Mouse (Mus musculus) neural tube, embryonic 14.5 days (tissue): ENCODE results near the gene Thada. TPM values are rescaled to one million over a fixed set of nuclear protein-coding genes. Genes with fewer than 3 reads are reported as not detected.

Experiments used
- ATAC-seq: fragments of 200-750 bp; cut with Nextera tagmentation; 2 replicates; pipeline ENCODE4 v1.8.0; 2017; ENCODE audit warnings: low read depth, mild to moderate bottlenecking, moderate TSS enrichment, moderate library complexity
- H3K27ac ChIP-seq: fragments of 300-500 bp; sonication (generic); 2 replicates; pipeline ENCODE4 v1.5.1; 2014; ENCODE audit warnings: low read depth, mild to moderate bottlenecking, control low read depth, low read length, moderate library complexity, mixed read lengths
- H3K27me3 ChIP-seq: fragments of 300-500 bp; sonication (generic); 2 replicates; pipeline ENCODE4 v1.6.1; 2014; ENCODE audit warnings: low read length; ENCODE audit not compliant: control insufficient read depth, insufficient read depth
- H3K36me3 ChIP-seq: fragments of 300-500 bp; sonication (generic); 2 replicates; pipeline ENCODE4 v1.6.1; 2014; ENCODE audit warnings: low read length, mixed read lengths; ENCODE audit not compliant: control insufficient read depth, insufficient read depth
- H3K4me1 ChIP-seq: fragments of 300-500 bp; sonication (generic); 2 replicates; pipeline ENCODE4 v1.6.1; 2014; ENCODE audit warnings: low read length; ENCODE audit not compliant: control insufficient read depth, insufficient read depth
- H3K4me2 ChIP-seq: fragments of 300-500 bp; sonication (generic); 2 replicates; pipeline ENCODE4 v1.6.1; 2014; ENCODE audit warnings: mild to moderate bottlenecking, low read depth, low read length, control low read depth
- H3K4me3 ChIP-seq: fragments of 300-500 bp; sonication (generic); 2 replicates; pipeline ENCODE4 v1.5.1; 2014; ENCODE audit warnings: low read depth, low read length, control low read depth, mixed read lengths
- H3K9ac ChIP-seq: fragments of 300-500 bp; sonication (generic); replicated peaks from 2 replicates; pipeline ENCODE4 v1.6.1; 2014; ENCODE audit warnings: low read depth, mild to moderate bottlenecking, control low read depth, low read length, mixed read lengths
- H3K9me3 ChIP-seq: fragments of 300-500 bp; sonication (generic); 2 replicates; pipeline ENCODE4 v1.6.1; 2016; ENCODE audit warnings: low read length; ENCODE audit not compliant: control insufficient read depth
- WGBS: fragments of 180-500 bp; shearing (Covaris S2); extraction: QIAGEN DNeasy Blood & Tissue Kit; methylation state at CpG from one replicate; pipeline ENCODE4 v1.1.7; 2014; 5-methylcytosine and 5-hydroxymethylcytosine counted together
- polyA plus RNA-seq: library from polyadenylated mRNA; unstranded; fragments of >200 nt; fragmentation: Nextera tagmentation; extraction: Ambion mirVana; gene quantifications from 2 replicates; pipeline ENCODE4 v1.2.1, GENCODE M21; 2014

Gene Thada
- polyA plus RNA-seq, 1 experiment from 2014 or later = 12.8 TPM

- Histone ChIP-seq H3K9ac (no peak overlapping the region), H3K36me3 (no peaks in the 10 kb centered on the region; the same call in 1 of the 2 replicates), H3K4me2 (no peak overlapping the region), H3K9me3 (no peaks in the 10 kb centered on the region), H3K27ac (peak overlapping the region; percentile 40; the same call in 1 of the 2 replicates), H3K27me3 (no peaks in the 10 kb centered on the region), H3K4me3 (no peak overlapping the region), H3K4me1 (peaks cover 7% of the 10 kb centered on the region; the same call in 1 of the 2 replicates)
- peak; percentile 68; the same call in 1 of the 2 replicates for ATAC-seq
- WGBS = 25% methylated on average over 3 of the region's 3 CpGs
These were observed 114.7 kb downstream of the Thada start for GRCm38 (mm10) chr17:84351276-84351675.

GRCm38 (mm10) chr17:84348865-84349264 is 117.1 kb downstream of the Thada start:
- no peaks in the 10 kb centered on the region for H3K9me3 ChIP-seq
- ATAC-seq = no peak
- 91% methylated on average over 3 of the region's 3 CpGs for WGBS
- H3K4me2 ChIP-seq = no peak overlapping the region
- H3K27ac ChIP-seq = no peak overlapping the region
- no peaks in the 10 kb centered on the region; the same call in 1 of the 2 replicates for H3K36me3 ChIP-seq
- H3K4me1 ChIP-seq = peaks cover 7% of the 10 kb centered on the region; the same call in 1 of the 2 replicates
- H3K27me3 ChIP-seq = no peaks in the 10 kb centered on the region
- no peak overlapping the region for H3K9ac ChIP-seq
- no peak overlapping the region for H3K4me3 ChIP-seq

- H3K36me3 ChIP-seq = no peaks in the 10 kb centered on the region; the same call in 1 of the 2 replicates
- H3K27ac ChIP-seq = no peak overlapping the region
- no peaks in the 10 kb centered on the region for H3K4me1 ChIP-seq
- 27% methylated on average over 6 of the region's 6 CpGs for WGBS
- no peaks in the 10 kb centered on the region for H3K9me3 ChIP-seq
- no peaks in the 10 kb centered on the region for H3K27me3 ChIP-seq
- no peak overlapping the region for H3K9ac ChIP-seq
- no peak overlapping the region for H3K4me2 ChIP-seq
- no peak for ATAC-seq
- H3K4me3 ChIP-seq = no peak overlapping the region
These were observed 123.6 kb downstream of the Thada start for GRCm38 (mm10) chr17:84342299-84342817.

- H3K27me3 ChIP-seq = no peaks in the 10 kb centered on the region
- no peak overlapping the region for H3K27ac ChIP-seq
- no peak for ATAC-seq
- H3K36me3 ChIP-seq = no peaks in the 10 kb centered on the region; the same call in 1 of the 2 replicates
- no peak overlapping the region for H3K4me3 ChIP-seq
- WGBS = 72% methylated on average over 2 of the region's 2 CpGs
- no peak overlapping the region for H3K9ac ChIP-seq
- H3K4me2 ChIP-seq = no peak overlapping the region
- H3K4me1 ChIP-seq = no peaks in the 10 kb centered on the region
- no peaks in the 10 kb centered on the region for H3K9me3 ChIP-seq
These were observed 124.3 kb downstream of the Thada start for GRCm38 (mm10) chr17:84341686-84342085.

- Histone ChIP-seq H3K9ac (no peak overlapping the region), H3K36me3 (no peaks in the 10 kb centered on the region), H3K27me3 (no peaks in the 10 kb centered on the region), H3K4me3 (no peak overlapping the region), H3K27ac (no peak overlapping the region), H3K9me3 (no peaks in the 10 kb centered on the region), H3K4me1 (no peaks in the 10 kb centered on the region), H3K4me2 (no peak overlapping the region)
- 98% methylated on average over 3 of the region's 3 CpGs for WGBS
- ATAC-seq = no peak
These were observed 125.4 kb downstream of the Thada start for GRCm38 (mm10) chr17:84340574-84340973.

GRCm38 (mm10) chr17:84335996-84336395 is 130.0 kb downstream of the Thada start:
- Histone ChIP-seq H3K4me2 (no peak overlapping the region), H3K27me3 (no peaks in the 10 kb centered on the region), H3K36me3 (no peaks in the 10 kb centered on the region), H3K9ac (no peak overlapping the region), H3K9me3 (no peaks in the 10 kb centered on the region), H3K27ac (no peak overlapping the region), H3K4me3 (no peak overlapping the region), H3K4me1 (no peaks in the 10 kb centered on the region)
- ATAC-seq = no peak
- 78% methylated on average over 1 of the region's 1 CpGs for WGBS

GRCm38 (mm10) chr17:84335076-84335475 is 130.9 kb downstream of the Thada start:
- no peak overlapping the region for H3K27ac ChIP-seq
- no peaks in the 10 kb centered on the region for H3K4me1 ChIP-seq
- no peak for ATAC-seq
- 81% methylated on average over 3 of the region's 3 CpGs for WGBS
- no peak overlapping the region for H3K4me3 ChIP-seq
- no peaks in the 10 kb centered on the region for H3K9me3 ChIP-seq
- H3K27me3 ChIP-seq = no peaks in the 10 kb centered on the region
- no peak overlapping the region for H3K9ac ChIP-seq
- H3K4me2 ChIP-seq = no peak overlapping the region
- H3K36me3 ChIP-seq = no peaks in the 10 kb centered on the region

- no peaks in the 10 kb centered on the region for H3K4me1 ChIP-seq
These were observed 131.6 kb downstream of the Thada start for GRCm38 (mm10) chr17:84334241-84335014.

GRCm38 (mm10) chr17:84332940-84333339 is 133.1 kb downstream of the Thada start:
- H3K9me3 ChIP-seq = no peaks in the 10 kb centered on the region
- no peak overlapping the region for H3K27ac ChIP-seq
- no peak overlapping the region for H3K9ac ChIP-seq
- no peak overlapping the region for H3K4me2 ChIP-seq
- no peaks in the 10 kb centered on the region for H3K4me1 ChIP-seq
- no peak for ATAC-seq
- no peak overlapping the region for H3K4me3 ChIP-seq
- WGBS = 93% methylated on average over 5 of the region's 5 CpGs
- no peaks in the 10 kb centered on the region for H3K27me3 ChIP-seq
- no peaks in the 10 kb centered on the region for H3K36me3 ChIP-seq

More at GRCm38 (mm10) chr17:84334241-84335014, 131.6 kb downstream of the Thada start:
- no peaks in the 10 kb centered on the region for H3K27me3 ChIP-seq
- H3K9me3 ChIP-seq = no peaks in the 10 kb centered on the region
- H3K36me3 ChIP-seq = no peaks in the 10 kb centered on the region
- no peak for ATAC-seq
- no peak overlapping the region for H3K4me2 ChIP-seq
- WGBS = 84% methylated on average over 5 of the region's 5 CpGs
- H3K27ac ChIP-seq = no peak overlapping the region
- no peak overlapping the region for H3K4me3 ChIP-seq
- H3K9ac ChIP-seq = no peak overlapping the region
